Mouse (Mus musculus) liver, embryonic 14.5 days (tissue): Measurements from ENCODE around the gene Ldha. TPM values are rescaled to one million over a fixed set of nuclear protein-coding genes. Genes with fewer than 3 reads are reported as not detected.
"Not testable (repeated sequence)": the region's sequence is repeated elsewhere in the genome, so short reads cannot be mapped to it uniquely, and the experiment has no call there.

Experiments used
- ATAC-seq: fragments of 200-750 bp; cut with Nextera tagmentation; 2 replicates; pipeline ENCODE4 v1.8.0; 2017; ENCODE audit warnings: moderate number of reproducible peaks, mild to moderate bottlenecking, moderate library complexity; ENCODE audit not compliant: insufficient read depth
- DNase-seq, 3 experiments: peaks; one replicate each; pipeline ENCODE4 v3.0.0-alpha.2; 2012 to 2013; ENCODE audit warnings: low read depth in 3 of 3, low spot score in 3 of 3
- H3K27ac ChIP-seq: fragments of 300-500 bp; sonication (generic); 2 replicates; pipeline ENCODE4 v1.5.1; 2014; ENCODE audit warnings: moderate library complexity, mild to moderate bottlenecking, control low read depth, inconsistent platforms
- H3K27me3 ChIP-seq: fragments of 300-500 bp; sonication (generic); 2 replicates; pipeline ENCODE4 v1.6.1; 2014; ENCODE audit warnings: mild to moderate bottlenecking, low read length, moderate library complexity; ENCODE audit not compliant: control insufficient read depth, insufficient read depth
- H3K36me3 ChIP-seq: fragments of 300-500 bp; sonication (generic); replicated peaks from 2 replicates; pipeline ENCODE4 v1.6.1; 2014; ENCODE audit warnings: low read depth; ENCODE audit not compliant: control insufficient read depth, insufficient read depth
- H3K4me1 ChIP-seq, 2 experiments: fragments of 200-500 bp in 1 of 2; fragments of 300-500 bp in 1 of 2; sonication (generic) in 1 of 2; replicated peaks; 2 replicates each; pipeline ENCODE4 v1.6.1; 2012 to 2014; ENCODE audit warnings: antibody characterized with exemption in 1 of 2, inconsistent platforms in 1 of 2, low read length in 1 of 2; ENCODE audit not compliant: control insufficient read depth in 2 of 2, insufficient read depth in 2 of 2
- H3K4me2 ChIP-seq: fragments of 300-500 bp; sonication (generic); 2 replicates; pipeline ENCODE4 v1.6.1; 2014; ENCODE audit warnings: low read depth, mild to moderate bottlenecking, control low read depth, moderate library complexity
- H3K4me3 ChIP-seq, 2 experiments: fragments of 200-500 bp in 1 of 2; fragments of 300-500 bp in 1 of 2; sonication (generic) in 1 of 2; 2 replicates each; pipeline ENCODE4 v1.5.1; 2012 to 2014; ENCODE audit warnings: low read depth in 2 of 2, low read length in 2 of 2, mild to moderate bottlenecking in 2 of 2, control low read depth in 1 of 2, inconsistent platforms in 1 of 2, moderate library complexity in 1 of 2; ENCODE audit not compliant: insufficient read depth in 1 of 2
- H3K9ac ChIP-seq: fragments of 300-500 bp; sonication (generic); replicated peaks from 2 replicates; pipeline ENCODE4 v1.6.1; 2014; ENCODE audit warnings: mild to moderate bottlenecking, control low read depth, moderate library complexity
- H3K9me3 ChIP-seq: fragments of 300-500 bp; sonication (generic); 2 replicates; pipeline ENCODE4 v1.6.1; 2016; ENCODE audit warnings: low read length, mixed read lengths; ENCODE audit not compliant: control insufficient read depth
- CTCF ChIP-seq: IDR thresholded peaks from 2 replicates; pipeline ENCODE4 v1.5.1; 2016; ENCODE audit warnings: antibody characterized with exemption, low read depth, control low read depth
- EP300 ChIP-seq: IDR thresholded peaks from 2 replicates; pipeline ENCODE4 v1.6.1; 2016; ENCODE audit warnings: antibody characterized with exemption, low read depth
- WGBS: fragments of 180-500 bp; shearing (Covaris S2); extraction: QIAGEN DNeasy Blood & Tissue Kit; methylation state at CpG from one replicate; pipeline ENCODE4 v1.1.7; 2014; ENCODE audit not compliant: insufficient replicate concordance; 5-methylcytosine and 5-hydroxymethylcytosine counted together
- polyA plus RNA-seq, 2 experiments: library from polyadenylated mRNA; depleted of rRNA in 1 of 2; stranded (reverse) in 1 of 2; unstranded in 1 of 2; fragments of >200 nt; fragmentation: Nextera tagmentation in 1 of 2; extraction: Ambion mirVana in 1 of 2; gene quantifications; 2 replicates each; pipeline versions ENCODE4 v1.2.1 to v1.2.3; 2012 to 2014

The Ldha gene
- polyA plus RNA-seq, 2 experiments: 356 to 1,104 TPM

- no peaks in the 10 kb centered on the region for H3K9me3 ChIP-seq
- no peak overlapping the region for H3K4me3 ChIP-seq
- no peak overlapping the region for H3K4me2 ChIP-seq
- WGBS: 81% methylated on average over 2 of the region's 2 CpGs
- DNase-seq: no peak
- H3K36me3 ChIP-seq: peaks cover 7% of the 10 kb centered on the region
- no peak for TF ChIP-seq CTCF
- TF ChIP-seq EP300: no peak
- H3K4me1 ChIP-seq: peaks cover 7 to 24% of the 10 kb centered on the region in 2 experiments
- no peak for ATAC-seq
- no peaks in the 10 kb centered on the region for H3K27me3 ChIP-seq
- H3K9ac ChIP-seq: no peak overlapping the region
- H3K27ac ChIP-seq: no peak overlapping the region
These were observed 13.5 kb upstream of the Ldha start for GRCm38 (mm10) chr7:46827803-46828184.

GRCm38 (mm10) chr7:46829911-46830310, 11.4 kb upstream of the Ldha start:
- ATAC-seq (peak; percentile 50), DNase-seq (no peak)
- TF ChIP-seq CTCF (no peak), EP300 (no peak)
- peak overlapping the region; percentile 7; the same call in 1 of the 2 replicates for H3K27ac ChIP-seq
- WGBS: 73% methylated on average over 12 of the region's 12 CpGs
- no peak overlapping the region for H3K9ac ChIP-seq
- no peak overlapping the region for H3K4me3 ChIP-seq
- H3K36me3 ChIP-seq: no peaks in the 10 kb centered on the region
- no peaks in the 10 kb centered on the region for H3K9me3 ChIP-seq
- peaks cover 16 to 39% of the 10 kb centered on the region in 2 experiments for H3K4me1 ChIP-seq
- no peak overlapping the region for H3K4me2 ChIP-seq
- H3K27me3 ChIP-seq: no peaks in the 10 kb centered on the region

- 12% methylated on average over 13 of the region's 13 CpGs for WGBS
- Histone ChIP-seq H3K9me3 (no peaks in the 10 kb centered on the region), H3K4me1 (peaks cover 16 to 39% of the 10 kb centered on the region in 2 experiments), H3K27ac (peak overlapping the region; percentile 7; the same call in 1 of the 2 replicates), H3K27me3 (no peaks in the 10 kb centered on the region), H3K4me3 (no peak overlapping the region), H3K36me3 (no peaks in the 10 kb centered on the region), H3K4me2 (no peak overlapping the region), H3K9ac (no peak overlapping the region)
- ATAC-seq (peak; percentile 9; the same call in 1 of the 2 replicates), DNase-seq (no peak)
- TF ChIP-seq EP300 (no peak), CTCF (no peak)
These were observed 10.3 kb upstream of the Ldha start for GRCm38 (mm10) chr7:46830799-46831590.

- no peak for TF ChIP-seq EP300
- TF ChIP-seq CTCF: no peak
- DNase-seq: no peak
- ATAC-seq: no peak
- H3K27me3 ChIP-seq: no peaks in the 10 kb centered on the region
- H3K36me3 ChIP-seq: no peaks in the 10 kb centered on the region
- no peaks in the 10 kb centered on the region for H3K9me3 ChIP-seq
- no peak overlapping the region for H3K27ac ChIP-seq
- 35% methylated on average over 8 of the region's 8 CpGs for whole genome bisulfite sequencing
- peaks cover 16 to 39% of the 10 kb centered on the region in 2 experiments for H3K4me1 ChIP-seq
- H3K4me2 ChIP-seq: no peak overlapping the region
- no peak overlapping the region for H3K9ac ChIP-seq
- no peak overlapping the region for H3K4me3 ChIP-seq
These were observed 9.6 kb upstream of the Ldha start for GRCm38 (mm10) chr7:46831693-46832092.

GRCm38 (mm10) chr7:46832112-46832810, 9.0 kb upstream of the Ldha start:
- H3K9ac ChIP-seq, H3K4me2 ChIP-seq, H3K36me3 ChIP-seq, H3K4me3 ChIP-seq, ATAC-seq, H3K27me3 ChIP-seq, H3K9me3 ChIP-seq, DNase-seq, H3K27ac ChIP-seq: not testable (repeated sequence)
- 65% methylated on average over 11 of the region's 11 CpGs for WGBS
- H3K4me1 ChIP-seq: peaks cover 16 to 39% of the 10 kb centered on the region in 2 experiments
